Mouse (Mus musculus) E14TG2a.4 (cell line): Measurements from ENCODE around the gene Vps13d.

Experiments used
- CTCF ChIP-seq: conservative IDR thresholded peaks from 2 replicates; pipeline ENCODE4 v1.5.1; 2014; ENCODE audit warnings: low read length
- NANOG ChIP-seq: IDR thresholded peaks from 2 replicates; pipeline ENCODE4 v1.6.1; 2014; ENCODE audit warnings: borderline replicate concordance, low read length, mixed read lengths
- POU5F1 ChIP-seq: IDR thresholded peaks from 2 replicates; pipeline ENCODE4 v1.6.1; 2014; ENCODE audit warnings: low read length, borderline replicate concordance

- TF ChIP-seq CTCF (no peak), NANOG (no peak), POU5F1 (no peak)
Observed at GRCm38 (mm10) chr4:144960188-144960904, 234.5 kb downstream of the Vps13d start.
